Mouse (Mus musculus) left cerebral cortex, postnatal 36 days (tissue): Measurements from ENCODE around the gene Plcd1. TPM values are rescaled to one million over a fixed set of nuclear protein-coding genes. Genes with fewer than 3 reads are reported as not detected.
A peak's percentile ranks its signal among the peaks of the same experiment; 100 is the strongest.

ENCODE experiments used
- DNase-seq, 2 experiments: peaks; one replicate each; pipeline ENCODE4 v3.0.0; 2021 to 2022; ENCODE audit warnings: low spot score in 2 of 2, mixed read lengths in 1 of 2
- intact Hi-C: fragments of 180-260 bp; cut with DNase I; formaldehyde crosslinking; loops from one replicate; pipeline ENCODE4 v1.15.1; 2025
- total RNA-seq, 2 experiments: library from RNA; stranded (reverse); gene quantifications; 2 replicates each; pipeline ENCODE4 v1.2.3; 2021

Gene Plcd1
- total RNA-seq, 2 experiments from 2014 or later = 12.6 to 14.9 TPM

DNA sequence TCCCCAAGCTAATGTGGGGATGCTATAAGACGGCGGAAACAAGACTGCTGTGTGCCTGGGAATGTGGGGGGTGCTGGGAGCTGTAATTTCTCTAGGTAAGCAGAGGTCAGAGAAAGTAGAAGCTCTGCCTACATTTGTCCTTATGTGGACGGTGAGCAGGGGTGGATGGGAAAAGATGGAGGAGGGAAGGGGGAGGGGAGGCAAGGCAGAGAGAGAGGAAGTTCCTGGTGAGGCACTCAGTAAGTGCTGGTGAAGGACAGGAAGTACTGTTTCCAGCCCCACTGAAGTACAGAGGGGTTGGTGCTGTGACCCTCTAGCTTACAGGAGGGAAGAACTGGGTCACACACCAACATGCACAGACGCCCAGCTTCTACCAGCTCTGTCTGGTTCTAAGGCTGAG lies 29.0 kb downstream of the Plcd1 start:
- intact Hi-C loops = loop anchor here (10.0 kb wide), 1 partner anchor 469 kb away; no protein-coding TSS in a partner anchor
- DNase-seq = no peak

DNA sequence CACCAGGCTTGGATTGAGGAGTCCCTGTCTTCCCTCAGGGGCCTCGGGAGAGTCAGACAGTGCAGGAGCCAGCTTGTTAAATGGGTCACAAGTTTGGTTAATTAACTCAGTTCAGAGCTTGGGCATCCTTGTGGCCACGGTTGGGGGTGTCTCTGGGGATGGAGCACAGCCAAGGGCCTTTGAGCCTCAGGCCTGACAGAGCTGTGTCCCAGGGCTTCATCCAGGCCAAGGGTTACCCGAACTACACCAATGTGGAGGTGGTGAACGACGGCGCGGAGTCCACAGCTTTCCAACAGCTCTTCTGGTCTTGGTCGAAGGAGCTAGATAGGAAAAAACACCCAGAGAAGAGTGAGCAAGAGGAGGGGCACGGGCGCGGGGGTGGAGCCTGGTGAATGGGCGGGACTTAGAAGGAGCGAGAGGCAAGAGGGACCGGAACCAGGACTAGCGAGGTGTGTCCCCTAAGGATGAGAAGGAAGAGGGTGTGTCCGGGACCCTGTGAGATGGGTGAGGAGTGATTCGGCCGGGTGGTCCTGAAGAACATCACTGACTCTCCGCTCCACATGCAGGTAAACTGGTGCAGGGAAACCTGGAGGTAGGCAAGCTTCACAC lies 30.2 kb downstream of the Plcd1 start:
- intact Hi-C loops = loop anchor here (10.0 kb wide), 1 partner anchor 468 kb away; no protein-coding TSS in a partner anchor

DNA sequence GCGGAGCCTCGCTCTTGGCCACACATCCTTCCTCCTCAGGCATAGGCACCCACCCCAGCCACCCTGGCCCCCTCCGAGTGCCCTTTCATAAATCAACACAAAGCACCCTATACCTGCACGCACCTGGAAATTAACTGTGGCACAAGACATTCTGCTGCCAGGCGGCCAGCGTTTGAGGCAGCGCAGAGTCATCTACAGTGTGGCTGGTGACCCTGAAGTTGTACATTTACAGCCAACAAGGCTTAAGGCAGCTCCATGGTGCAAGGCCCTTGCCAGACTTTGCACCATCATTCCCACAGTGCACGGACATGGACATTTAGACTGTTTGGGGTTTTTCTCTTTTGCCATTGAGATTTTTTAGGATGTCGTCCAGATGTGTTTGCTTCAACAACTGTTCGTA lies 32.6 kb downstream of the Plcd1 start:
- no peak for DNase-seq
- intact Hi-C loops = loop anchor here (10.0 kb wide), 1 partner anchor 466 kb away; no protein-coding TSS in a partner anchor

More for the DNA sequence above, 30.2 kb downstream of the Plcd1 start:
- DNase-seq = no peak

DNA sequence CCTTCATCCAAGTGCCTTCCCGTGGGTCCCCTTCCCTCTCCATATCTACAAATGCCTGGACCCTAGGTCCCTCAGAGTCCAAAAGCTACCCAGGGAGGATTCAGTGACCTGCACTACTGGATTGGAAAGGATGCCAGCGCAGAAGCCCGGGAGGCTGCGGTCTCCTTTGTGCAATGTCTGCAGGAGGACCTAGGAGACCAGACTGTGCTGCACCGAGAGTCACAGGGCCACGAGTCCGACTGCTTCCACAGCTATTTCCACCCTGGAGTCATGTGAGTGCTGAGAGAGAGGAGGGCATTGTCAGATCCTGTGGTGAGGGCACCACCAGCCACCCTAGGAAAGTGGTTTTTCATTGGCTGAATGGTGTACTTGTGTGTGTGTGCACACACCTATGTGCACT lies 35.1 kb downstream of the Plcd1 start:
- intact Hi-C loops = no loop called here
- no peak for DNase-seq

- DNase-seq = no peak
- intact Hi-C loops = no loop called here
Measured at GRCm38 (mm10) chr9:119055336-119055735, 38.0 kb downstream of the Plcd1 start.

- DNase-seq = no peak
- intact Hi-C loops = no loop called here
Measured at GRCm38 (mm10) chr9:119053964-119054576, 39.2 kb downstream of the Plcd1 start.

GRCm38 (mm10) chr9:119052154-119052944 lies 41.0 kb downstream of the Plcd1 start, which contains the start of gene Vill:
TSS of gene Vill (plus strand) at chr9:119052778.
- intact Hi-C loops = no loop called here

DNA sequence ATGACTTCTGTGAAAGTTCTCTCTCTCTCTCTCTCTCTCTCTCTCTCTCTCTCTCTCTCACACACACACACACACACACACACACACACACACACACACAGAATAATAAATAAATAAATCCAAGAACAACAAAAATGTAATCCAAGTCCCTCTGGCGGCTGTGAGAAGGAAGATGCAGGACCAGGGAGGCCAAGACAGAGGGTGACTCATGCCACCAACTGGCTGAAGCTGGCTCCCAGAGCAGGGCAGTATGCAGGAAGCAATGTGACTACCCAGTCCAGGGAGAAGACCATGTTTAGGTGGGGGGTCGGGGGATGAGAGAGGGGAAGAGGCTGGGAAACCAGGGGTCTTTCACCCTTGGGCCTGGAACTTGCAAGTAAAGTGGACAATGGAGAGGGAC lies 42.1 kb downstream of the Plcd1 start:
- intact Hi-C loops = no loop called here
- no peak for DNase-seq

More at GRCm38 (mm10) chr9:119052154-119052944, 41.0 kb downstream of the Plcd1 start, which contains the start of gene Vill:
- DNase-seq = no peak

- no peak for DNase-seq
- intact Hi-C loops = no loop called here
Measured at GRCm38 (mm10) chr9:119048182-119048903, 45.0 kb downstream of the Plcd1 start.

DNA sequence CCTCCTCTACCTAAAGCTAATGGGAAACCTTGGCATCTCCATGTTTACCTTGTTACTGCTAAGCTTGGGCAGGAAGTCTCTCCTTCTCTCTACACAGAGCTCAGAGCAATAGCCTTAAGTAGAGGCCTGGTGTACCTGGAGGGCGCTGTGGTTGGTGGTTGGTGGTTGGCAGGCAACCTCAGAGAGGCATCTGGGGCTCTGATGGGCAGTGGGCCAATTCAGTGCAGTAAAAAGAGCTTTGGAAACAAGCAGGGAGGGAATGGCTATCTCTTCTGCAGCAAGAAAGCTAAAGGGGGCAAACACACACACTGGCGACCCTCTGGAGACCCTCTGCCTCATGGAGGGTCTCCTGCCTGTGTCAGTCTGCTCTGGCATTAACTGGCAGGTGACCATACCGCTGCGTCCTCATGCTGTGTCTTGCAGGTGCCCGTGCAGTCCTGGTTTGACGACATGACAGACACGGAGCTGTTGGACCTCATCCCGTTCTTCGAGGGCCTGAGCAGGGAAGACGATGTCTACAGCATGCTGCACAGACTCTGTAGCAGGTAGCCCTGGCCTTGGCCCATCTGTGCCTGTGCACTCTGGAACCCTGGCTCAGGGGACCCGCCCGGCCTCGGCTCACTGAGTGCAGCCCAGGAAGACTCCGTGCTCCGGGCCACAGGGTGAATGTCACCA lies 53.1 kb downstream of the Plcd1 start:
- DNase-seq = no peak

GRCm38 (mm10) chr9:119038574-119038973 lies 54.7 kb downstream of the Plcd1 start:
- no peak for DNase-seq
- intact Hi-C loops = loop anchor here (5.0 kb wide), 1 partner anchor 36 kb away; no protein-coding TSS in a partner anchor

More for the DNA sequence above, 53.1 kb downstream of the Plcd1 start:
- intact Hi-C loops = no loop called here

DNA sequence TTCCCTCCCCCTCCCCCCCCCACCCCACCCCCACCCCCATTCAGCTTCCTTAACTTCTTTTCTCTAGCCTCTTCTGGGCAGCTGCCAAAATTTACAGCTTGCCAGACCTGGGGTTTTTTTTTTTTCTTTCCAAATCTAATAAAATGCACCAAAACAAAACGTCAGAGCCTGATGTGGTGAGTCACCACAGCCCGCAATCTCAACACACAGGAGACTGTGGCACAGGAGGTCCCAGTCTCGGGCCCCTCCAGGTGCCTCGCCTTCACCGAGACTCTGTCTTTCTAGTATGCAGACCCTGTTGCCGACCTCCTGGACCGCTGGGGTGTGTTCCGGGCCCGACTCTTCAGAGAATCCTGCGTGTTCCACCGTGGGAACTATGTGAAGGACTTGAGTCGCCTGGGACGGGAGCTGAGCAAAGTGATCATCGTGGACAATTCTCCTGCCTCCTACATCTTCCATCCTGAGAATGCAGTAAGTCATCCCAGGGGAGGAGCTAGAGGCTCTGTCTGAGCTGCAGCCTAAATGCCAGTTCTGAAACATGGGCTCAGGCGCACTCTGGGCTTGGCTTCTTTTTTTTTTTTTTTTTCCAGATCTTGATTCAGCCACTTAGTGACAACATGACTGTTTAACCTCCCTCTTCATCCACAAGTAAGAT lies 56.1 kb downstream of the Plcd1 start:
- DNase-seq = peak in 1 of 2 experiments; percentile 40
- intact Hi-C loops = loop anchor here (5.0 kb wide), 1 partner anchor 35 kb away; no protein-coding TSS in a partner anchor

- intact Hi-C loops = loop anchor here (5.0 kb wide), 1 partner anchor 34 kb away; no protein-coding TSS in a partner anchor
Measured at GRCm38 (mm10) chr9:119035836-119036235, 57.5 kb downstream of the Plcd1 start.

GRCm38 (mm10) chr9:119034676-119035665 lies 58.3 kb downstream of the Plcd1 start:
- intact Hi-C loops = loop anchor here (5.0 kb wide), 1 partner anchor 33 kb away; no protein-coding TSS in a partner anchor
- no peak for DNase-seq

More at GRCm38 (mm10) chr9:119035836-119036235, 57.5 kb downstream of the Plcd1 start:
- no peak for DNase-seq

DNA sequence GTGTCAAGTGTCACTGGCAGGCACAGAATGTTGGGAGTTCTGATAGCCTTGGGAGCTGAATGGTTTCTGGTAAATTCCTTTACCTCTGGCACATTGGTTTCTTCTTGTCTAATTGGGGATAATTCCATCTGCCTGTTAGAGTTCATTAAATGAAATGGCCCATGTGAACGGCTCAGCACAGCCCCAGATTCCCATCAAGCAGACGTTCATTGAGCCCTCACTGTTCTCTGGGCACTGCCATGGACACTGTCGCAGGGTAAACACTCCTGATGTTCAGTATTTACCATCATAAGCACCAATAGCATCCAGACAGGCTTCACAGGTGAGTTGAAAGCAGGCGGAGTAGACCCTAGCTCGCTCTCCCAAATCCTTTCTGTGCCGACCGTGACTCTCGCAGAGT lies 59.2 kb downstream of the Plcd1 start:
- DNase-seq = no peak
- intact Hi-C loops = no loop called here

GRCm38 (mm10) chr9:119033111-119033921 lies 60.0 kb downstream of the Plcd1 start:
- DNase-seq = peak; percentile 50 to 53
- intact Hi-C loops = loop anchor here (2.0 kb wide), 1 partner anchor 107 kb away; the partner anchor contains the start of gene Ctdspl
